Mouse (Mus musculus) neural tube, embryonic 13.5 days (tissue): Measurements from ENCODE around the gene Chn2. TPM values are rescaled to one million over a fixed set of nuclear protein-coding genes. Genes with fewer than 3 reads are reported as not detected.

Experiments
- ATAC-seq: fragments of 200-750 bp; cut with Nextera tagmentation; 2 replicates; pipeline ENCODE4 v1.8.0; 2017; ENCODE audit warnings: low read depth, mild to moderate bottlenecking, moderate TSS enrichment, moderate library complexity
- H3K27ac ChIP-seq: fragments of 300-500 bp; sonication (generic); replicated peaks from 2 replicates; pipeline ENCODE4 v1.5.1; 2015; ENCODE audit warnings: moderate library complexity, mild to moderate bottlenecking, inconsistent platforms
- H3K27me3 ChIP-seq: fragments of 300-500 bp; sonication (generic); 2 replicates; pipeline ENCODE4 v1.6.1; 2015; ENCODE audit warnings: mild to moderate bottlenecking, inconsistent platforms
- H3K36me3 ChIP-seq: fragments of 300-500 bp; sonication (generic); 2 replicates; pipeline ENCODE4 v1.6.1; 2015; ENCODE audit warnings: mild to moderate bottlenecking, inconsistent platforms
- H3K4me1 ChIP-seq: fragments of 300-500 bp; sonication (generic); replicated peaks from 2 replicates; pipeline ENCODE4 v1.6.1; 2015; ENCODE audit warnings: inconsistent platforms
- H3K4me2 ChIP-seq: fragments of 300-500 bp; sonication (generic); 2 replicates; pipeline ENCODE4 v1.6.1; 2015; ENCODE audit warnings: inconsistent platforms, mild to moderate bottlenecking, moderate library complexity
- H3K4me3 ChIP-seq: fragments of 300-500 bp; sonication (generic); 2 replicates; pipeline ENCODE4 v1.5.1; 2015; ENCODE audit warnings: mild to moderate bottlenecking, inconsistent platforms
- H3K9ac ChIP-seq: fragments of 300-500 bp; sonication (generic); 2 replicates; pipeline ENCODE4 v1.6.1; 2015; ENCODE audit warnings: moderate library complexity, mild to moderate bottlenecking, inconsistent platforms
- H3K9me3 ChIP-seq: fragments of 300-500 bp; sonication (generic); 2 replicates; pipeline ENCODE4 v1.6.1; 2016; ENCODE audit warnings: inconsistent platforms
- WGBS: fragments of 180-500 bp; shearing (Covaris S2); methylation state at CpG from one replicate; pipeline ENCODE4 v1.1.7; 2015; 5-methylcytosine and 5-hydroxymethylcytosine counted together
- polyA plus RNA-seq: library from polyadenylated mRNA; unstranded; fragments of >200 nt; fragmentation: Nextera tagmentation; extraction: Ambion mirVana; gene quantifications from 2 replicates; pipeline ENCODE4 v1.2.1, GENCODE M21; 2015

Gene Chn2
- polyA plus RNA-seq, 1 experiment from 2014 or later = 20.6 TPM

DNA sequence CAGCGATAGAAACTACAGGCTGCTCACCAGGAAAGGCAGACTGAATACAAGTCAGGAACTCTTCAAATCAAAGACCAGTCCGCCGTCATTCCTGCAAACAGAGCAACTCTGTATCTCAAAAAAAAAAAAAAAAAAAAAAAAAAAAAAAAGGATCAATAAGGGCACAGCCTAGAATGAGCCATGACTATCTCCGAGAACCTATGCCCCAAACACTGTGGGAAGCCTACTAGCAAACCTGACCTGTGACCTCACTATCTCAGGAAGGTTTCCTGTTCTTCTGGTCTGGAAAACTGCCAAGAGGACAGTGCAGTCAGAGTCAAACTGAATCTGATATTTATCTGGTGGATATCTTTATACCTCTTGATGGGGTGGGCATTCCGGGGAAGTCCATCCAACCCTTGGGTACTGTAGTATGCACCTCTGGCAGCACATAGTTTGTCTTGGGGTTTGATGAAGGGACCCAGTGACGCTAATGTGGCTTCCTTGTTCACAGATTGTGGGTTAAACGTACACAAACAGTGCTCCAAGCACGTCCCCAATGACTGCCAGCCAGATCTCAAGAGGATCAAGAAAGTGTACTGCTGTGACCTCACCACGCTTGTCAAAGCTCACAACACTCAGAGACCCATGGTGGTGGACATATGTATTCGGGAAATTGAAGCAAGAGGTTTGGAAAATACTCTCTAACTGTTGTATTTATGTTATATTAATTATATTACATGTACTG lies 250.6 kb downstream of the Chn2 start:
- ATAC-seq = no peak
- WGBS = 81% methylated on average over 10 of the region's 10 CpGs
- H3K9me3 ChIP-seq = no peaks in the 10 kb centered on the region

DNA sequence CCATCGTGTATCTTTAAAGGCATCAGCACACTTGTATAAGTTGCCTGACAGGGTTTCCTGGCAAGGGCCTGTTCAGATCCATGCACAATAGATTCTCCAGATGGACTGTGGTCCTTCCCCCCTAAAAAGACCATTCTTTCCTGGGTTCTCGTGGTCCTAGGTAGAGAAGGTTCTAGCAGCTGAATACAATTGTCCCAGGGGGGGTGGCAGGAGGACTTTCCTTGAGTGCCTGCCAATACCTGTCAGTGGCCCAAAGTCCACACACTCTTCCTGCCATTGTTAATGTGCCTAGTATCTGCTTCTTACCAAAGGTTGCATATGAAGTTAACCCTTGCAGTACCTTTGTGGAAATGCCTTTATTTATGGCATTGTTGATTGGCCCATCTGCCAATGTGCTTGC lies 257.9 kb downstream of the Chn2 start:
- Histone ChIP-seq H3K4me2 (no peak overlapping the region), H3K9me3 (no peaks in the 10 kb centered on the region), H3K9ac (no peak overlapping the region), H3K4me1 (peaks cover 10% of the 10 kb centered on the region; the same call in 1 of the 2 replicates), H3K27ac (no peak overlapping the region), H3K36me3 (peaks cover 4% of the 10 kb centered on the region; the same call in 1 of the 2 replicates), H3K27me3 (no peaks in the 10 kb centered on the region), H3K4me3 (no peak overlapping the region)
- ATAC-seq = no peak
- WGBS = 86% methylated on average over 2 of the region's 2 CpGs

More for the DNA sequence above, 250.6 kb downstream of the Chn2 start:
- H3K27ac ChIP-seq = no peak overlapping the region
- no peaks in the 10 kb centered on the region for H3K36me3 ChIP-seq
- H3K4me1 ChIP-seq = no peaks in the 10 kb centered on the region
- no peaks in the 10 kb centered on the region for H3K27me3 ChIP-seq
- H3K4me2 ChIP-seq = no peak overlapping the region
- no peak overlapping the region for H3K4me3 ChIP-seq
- no peak overlapping the region for H3K9ac ChIP-seq

- Histone ChIP-seq H3K36me3 (peaks cover 4% of the 10 kb centered on the region; the same call in 1 of the 2 replicates), H3K9ac (no peak overlapping the region), H3K27ac (no peak overlapping the region), H3K9me3 (no peaks in the 10 kb centered on the region), H3K4me2 (no peak overlapping the region), H3K27me3 (no peaks in the 10 kb centered on the region), H3K4me3 (no peak overlapping the region), H3K4me1 (peaks cover 10% of the 10 kb centered on the region; the same call in 1 of the 2 replicates)
- 77% methylated on average over 2 of the region's 2 CpGs for WGBS
- ATAC-seq = no peak
These were observed 260.1 kb downstream of the Chn2 start for GRCm38 (mm10) chr6:54299417-54299816.

- no peak for ATAC-seq
- Histone ChIP-seq H3K4me1 (0 out of 2 replicates have a peak, but pooled peaks cover 1% of the 10 kb centered on the region), H3K9me3 (no peaks in the 10 kb centered on the region), H3K27ac (no peak overlapping the region), H3K27me3 (no peaks in the 10 kb centered on the region), H3K36me3 (no peaks in the 10 kb centered on the region), H3K4me2 (no peak overlapping the region), H3K4me3 (no peak overlapping the region), H3K9ac (no peak overlapping the region)
- WGBS = 89% methylated on average over 1 of the region's 1 CpGs
These were observed 266.4 kb downstream of the Chn2 start for GRCm38 (mm10) chr6:54305777-54306176.

DNA sequence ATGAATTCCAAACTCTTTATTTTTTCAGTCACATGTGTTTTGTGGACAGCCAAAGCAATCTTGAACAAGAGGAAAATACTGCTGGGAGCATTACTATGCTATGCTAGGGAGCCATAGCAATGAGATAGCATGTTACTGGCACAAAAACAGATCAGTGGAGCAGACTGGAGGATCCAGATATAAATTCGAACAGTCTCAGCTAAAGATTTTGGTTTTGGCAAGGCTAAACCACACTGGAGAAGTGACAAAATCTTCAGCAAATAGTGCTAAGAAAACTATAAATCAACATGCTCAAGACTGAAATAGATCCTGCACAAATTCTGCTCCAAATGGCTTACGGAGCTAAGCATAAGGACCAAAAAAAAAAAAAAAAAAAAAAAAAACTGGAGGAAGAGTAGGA lies 273.7 kb downstream of the Chn2 start:
- H3K9ac ChIP-seq = no peak overlapping the region
- 89% methylated on average over 2 of the region's 2 CpGs for WGBS
- ATAC-seq = no peak

GRCm38 (mm10) chr6:54318618-54319017 lies 279.3 kb downstream of the Chn2 start:
- Histone ChIP-seq H3K9me3 (no peaks in the 10 kb centered on the region), H3K4me1 (0 out of 2 replicates have a peak, but pooled peaks cover 3% of the 10 kb centered on the region), H3K27ac (no peak overlapping the region), H3K9ac (no peak overlapping the region), H3K36me3 (no peaks in the 10 kb centered on the region), H3K27me3 (peaks cover 4% of the 10 kb centered on the region; the same call in 1 of the 2 replicates), H3K4me3 (no peak overlapping the region), H3K4me2 (no peak overlapping the region)
- no peak for ATAC-seq
- WGBS = 77% methylated on average over 9 of the region's 9 CpGs

More for the DNA sequence above, 273.7 kb downstream of the Chn2 start:
- no peak overlapping the region for H3K27ac ChIP-seq
- H3K4me2 ChIP-seq = no peak overlapping the region
- H3K4me1 ChIP-seq = 0 out of 2 replicates have a peak, but pooled peaks cover 3% of the 10 kb centered on the region
- H3K27me3 ChIP-seq = no peaks in the 10 kb centered on the region
- no peaks in the 10 kb centered on the region for H3K9me3 ChIP-seq
- no peak overlapping the region for H3K4me3 ChIP-seq
- H3K36me3 ChIP-seq = no peaks in the 10 kb centered on the region

DNA sequence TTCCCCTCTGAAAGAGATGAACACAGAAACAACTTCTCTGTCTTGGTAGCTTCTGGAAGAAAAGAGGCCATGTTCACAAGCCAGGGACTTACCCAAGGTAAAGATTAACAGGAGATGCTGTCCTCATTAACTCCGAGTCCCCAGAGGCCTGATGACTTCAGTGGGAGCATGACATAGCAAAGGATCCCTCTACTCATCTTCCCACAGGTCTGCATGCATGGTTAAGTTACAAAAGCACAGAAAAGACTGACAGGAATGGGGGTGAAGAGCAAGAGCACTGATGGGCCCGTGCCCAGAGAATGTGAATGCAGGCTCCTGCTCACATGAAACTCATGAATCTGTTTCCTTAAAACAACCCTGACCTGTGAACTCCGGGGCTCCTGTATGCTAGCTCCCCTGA lies 279.8 kb downstream of the Chn2 start:
- H3K27ac ChIP-seq = no peak overlapping the region
- no peak overlapping the region for H3K4me3 ChIP-seq
- H3K27me3 ChIP-seq = peaks cover 9% of the 10 kb centered on the region
- 84% methylated on average over 3 of the region's 3 CpGs for WGBS
- H3K36me3 ChIP-seq = no peaks in the 10 kb centered on the region
- no peak overlapping the region for H3K9ac ChIP-seq
- ATAC-seq = no peak
- no peak overlapping the region for H3K4me2 ChIP-seq
- H3K4me1 ChIP-seq = 0 out of 2 replicates have a peak, but pooled peaks cover 3% of the 10 kb centered on the region
- no peaks in the 10 kb centered on the region for H3K9me3 ChIP-seq

- H3K27me3 ChIP-seq = peaks cover 19% of the 10 kb centered on the region
- no peak overlapping the region for H3K27ac ChIP-seq
- H3K4me3 ChIP-seq = no peak overlapping the region
- no peaks in the 10 kb centered on the region for H3K9me3 ChIP-seq
- no peak overlapping the region for H3K4me2 ChIP-seq
- WGBS = 83% methylated on average over 1 of the region's 1 CpGs
- H3K4me1 ChIP-seq = 0 out of 2 replicates have a peak, but pooled peaks cover 3% of the 10 kb centered on the region
- no peak for ATAC-seq
- H3K9ac ChIP-seq = no peak overlapping the region
- no peaks in the 10 kb centered on the region for H3K36me3 ChIP-seq
These were observed 280.9 kb downstream of the Chn2 start for GRCm38 (mm10) chr6:54320236-54320635.

- 70% methylated on average over 3 of the region's 3 CpGs for WGBS
These were observed 286.0 kb downstream of the Chn2 start, which contains the start of gene Prr15 for GRCm38 (mm10) chr6:54325246-54325885. Prr15 (plus strand) TSS chr6:54325835.

DNA sequence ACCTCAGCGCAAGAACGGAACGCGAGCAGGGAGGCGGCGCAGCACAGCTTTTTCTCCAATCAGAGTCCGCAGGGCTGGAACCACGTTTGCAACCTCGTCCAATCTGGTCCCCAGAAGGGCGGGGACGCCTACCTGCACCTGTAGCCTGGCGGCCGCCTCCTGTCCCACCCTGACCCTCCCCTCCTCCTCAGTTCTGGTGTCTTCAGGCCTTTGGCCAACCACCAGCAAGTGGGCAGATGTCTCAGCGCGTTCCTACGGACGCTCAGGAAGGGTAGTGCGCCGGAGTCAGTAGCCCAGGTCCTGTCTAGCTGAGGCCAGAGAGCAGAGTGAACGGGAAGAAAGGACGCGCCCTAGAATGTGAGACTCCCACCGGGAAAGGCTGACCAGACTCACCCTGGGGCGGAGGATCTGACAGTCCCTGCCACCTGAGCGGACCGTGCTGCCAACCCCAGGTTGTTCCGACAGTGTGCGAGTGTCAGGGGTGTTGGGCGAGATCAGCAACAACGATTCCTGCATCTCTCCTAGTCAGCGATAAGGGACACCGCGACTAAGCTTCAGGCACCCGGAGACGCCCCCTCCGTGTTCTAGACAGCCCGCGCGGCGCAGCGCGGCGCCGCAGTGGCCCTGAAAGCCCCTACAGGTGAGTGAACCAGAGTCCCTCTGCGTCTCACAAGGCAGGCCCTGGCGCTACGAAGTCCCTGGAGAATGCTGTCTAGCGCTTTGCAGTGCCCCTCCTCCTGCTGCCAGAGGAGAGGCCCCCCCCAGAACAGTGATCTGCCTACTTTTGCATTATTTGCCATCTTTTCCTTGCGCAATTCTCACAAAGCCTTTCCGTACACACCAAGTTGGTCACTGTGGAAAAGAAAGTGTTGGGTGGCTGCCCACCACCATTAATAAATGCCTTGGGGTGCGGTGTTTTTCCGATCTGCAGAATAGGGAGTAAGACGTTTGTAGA lies 287.6 kb downstream of the Chn2 start:
- no peaks in the 10 kb centered on the region for H3K9me3 ChIP-seq
- peaks cover 35% of the 10 kb centered on the region for H3K4me1 ChIP-seq
- WGBS = under 1% methylated on average over 53 of the region's 53 CpGs
- peaks cover 69% of the 10 kb centered on the region for H3K27me3 ChIP-seq
- peak; percentile 66 for ATAC-seq
- peak overlapping the region; percentile 62 for H3K9ac ChIP-seq
- H3K4me3 ChIP-seq = peak overlapping the region; percentile 49
- peak overlapping the region; percentile 97 for H3K4me2 ChIP-seq
- H3K27ac ChIP-seq = no peak overlapping the region
- no peaks in the 10 kb centered on the region for H3K36me3 ChIP-seq

More at GRCm38 (mm10) chr6:54325246-54325885, 286.0 kb downstream of the Chn2 start, which contains the start of gene Prr15:
- H3K9me3 ChIP-seq = no peaks in the 10 kb centered on the region
- H3K4me3 ChIP-seq = peak within 1 kb of the TSS; percentile 49
- peak within 1 kb of the TSS; percentile 97 for H3K4me2 ChIP-seq
- no peaks in the 10 kb centered on the region for H3K36me3 ChIP-seq
- H3K27me3 ChIP-seq = peaks cover 69% of the 10 kb centered on the region
- peak within 1 kb of the TSS; percentile 62 for H3K9ac ChIP-seq
- no peak within 1 kb of the TSS for H3K27ac ChIP-seq
- peaks cover 21% of the 10 kb centered on the region for H3K4me1 ChIP-seq
- no peak for ATAC-seq

- Histone ChIP-seq H3K36me3 (no peaks in the 10 kb centered on the region), H3K4me1 (peaks cover 42% of the 10 kb centered on the region), H3K9ac (peak overlapping the region; percentile 62), H3K9me3 (no peaks in the 10 kb centered on the region), H3K4me2 (peak overlapping the region; percentile 97), H3K27me3 (peaks cover 69% of the 10 kb centered on the region), H3K27ac (no peak overlapping the region), H3K4me3 (peak overlapping the region; percentile 49)
- ATAC-seq = no peak
- WGBS = under 1% methylated on average over 28 of the region's 28 CpGs
These were observed 288.3 kb downstream of the Chn2 start for GRCm38 (mm10) chr6:54327626-54328003.
